Mouse (Mus musculus): ENCODE data around the gene Psmd5. TPM values are rescaled to one million over a fixed set of nuclear protein-coding genes. Genes with fewer than 3 reads are reported as not detected.

Gene Psmd5
- polyA plus RNA-seq, 1 experiment, result 65.7 TPM

DNA sequence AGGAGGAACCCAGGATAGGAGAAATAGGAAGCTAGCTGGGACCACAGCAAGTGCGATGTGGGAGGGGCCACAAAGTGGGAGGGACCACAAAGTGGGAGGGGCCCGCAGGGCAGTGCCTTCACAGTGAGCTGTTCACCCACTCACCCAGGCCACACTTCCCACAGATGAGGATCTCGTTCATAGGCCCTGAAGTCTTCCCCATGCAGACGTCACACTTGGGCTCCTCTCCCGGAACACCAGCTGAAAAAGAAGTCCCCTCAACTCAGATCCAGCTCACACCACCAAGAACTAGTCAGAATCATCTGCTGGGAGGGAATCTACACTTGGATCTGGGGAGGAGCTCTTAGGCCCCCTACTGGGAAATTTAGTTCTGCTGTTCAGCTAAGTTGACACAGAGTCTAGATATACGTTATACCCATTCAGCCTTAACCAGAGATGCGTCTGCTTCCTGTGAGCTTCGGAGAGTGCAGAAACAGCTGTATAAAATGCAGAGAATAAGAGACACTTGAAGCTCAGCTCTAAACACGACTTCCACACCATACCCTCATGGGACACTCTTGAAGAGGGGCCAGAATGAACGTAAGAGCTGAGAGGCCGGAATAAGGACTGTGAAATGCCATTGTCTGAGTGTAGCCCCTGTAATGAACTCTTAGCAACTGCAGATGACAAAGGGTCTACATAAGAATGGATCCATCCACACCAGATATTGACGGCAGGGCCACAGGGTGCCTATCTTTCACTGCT is 32.3 kb upstream of the Psmd5 start:
- H3K27ac ChIP-seq (ENCODE audit: insufficient read depth, low read length), result no peak overlapping the region
- H3K4me3 ChIP-seq (ENCODE audit: insufficient read depth, low read length), result no peak overlapping the region
- no peaks in the 10 kb centered on the region for H3K4me1 ChIP-seq (ENCODE audit: control insufficient read depth, insufficient read depth, low read length)
- TF ChIP-seq CTCF (IDR thresholded peaks at IDR 0.05; ENCODE audit: borderline replicate concordance, insufficient read depth, low read length) (no peak), POLR2A (IDR thresholded peaks at IDR 0.05; ENCODE audit: low read depth, low read length) (no peak)

DNA sequence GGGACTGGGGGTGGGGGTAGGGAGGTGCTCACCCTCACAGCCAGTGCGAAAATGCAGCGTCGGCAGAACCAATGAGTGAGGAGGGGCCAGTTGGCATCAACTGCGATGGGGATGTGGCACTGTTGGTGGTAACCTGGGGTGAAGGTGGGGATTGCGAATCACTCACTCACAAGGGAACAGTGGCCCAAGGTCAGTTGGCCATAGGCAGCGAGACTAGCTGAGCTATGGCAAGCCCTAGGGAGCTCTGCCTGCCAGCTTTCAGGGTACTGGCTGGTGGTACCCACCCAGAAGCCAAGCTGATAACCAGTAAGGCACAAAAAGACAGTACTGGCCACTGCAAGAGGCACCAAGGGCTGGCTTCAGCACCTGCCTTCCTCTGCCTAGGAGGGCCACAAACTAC is 31.7 kb upstream of the Psmd5 start:
- TF ChIP-seq POLR2A (IDR thresholded peaks at IDR 0.05; ENCODE audit: low read depth, low read length) (no peak), CTCF (IDR thresholded peaks at IDR 0.05; ENCODE audit: borderline replicate concordance, insufficient read depth, low read length) (no peak)
- Histone ChIP-seq H3K4me1 (ENCODE audit: control insufficient read depth, insufficient read depth, low read length) (no peaks in the 10 kb centered on the region), H3K4me3 (ENCODE audit: insufficient read depth, low read length) (no peak overlapping the region), H3K27ac (ENCODE audit: insufficient read depth, low read length) (no peak overlapping the region)

DNA sequence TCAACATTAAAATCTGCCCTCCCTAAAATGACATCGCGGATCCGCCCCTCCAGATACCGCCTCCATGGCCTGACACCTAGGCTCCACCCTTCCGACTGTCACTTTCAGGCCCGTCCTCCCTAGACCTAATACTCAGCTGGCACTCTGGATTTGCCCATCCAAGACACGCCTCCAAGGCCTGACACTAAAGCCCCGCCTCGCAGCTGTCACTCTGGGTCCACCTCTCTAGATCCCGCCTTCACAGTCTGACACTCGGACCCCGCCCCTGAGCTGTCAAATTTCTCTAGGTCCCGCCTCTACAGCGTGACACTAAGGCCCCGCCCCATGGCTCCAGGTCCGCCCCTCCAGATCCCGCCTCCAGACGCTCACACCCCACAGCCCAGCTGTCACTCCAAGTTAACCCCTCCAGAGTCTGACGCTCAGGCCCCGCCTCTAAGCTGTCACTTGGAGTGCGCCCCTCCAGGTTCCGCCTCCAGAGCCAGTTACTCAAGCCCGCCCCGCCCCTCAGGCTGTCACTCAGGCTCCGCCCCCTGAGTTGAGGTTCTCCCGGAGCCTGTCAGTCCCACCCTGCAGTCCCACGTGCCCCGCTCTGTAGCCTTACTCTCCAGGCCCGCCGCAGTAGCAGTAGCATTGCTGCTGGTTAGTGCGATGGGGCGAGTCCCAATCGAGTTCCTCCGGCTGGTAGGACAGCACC is 30.2 kb upstream of the Psmd5 start:
- no peak overlapping the region for H3K27ac ChIP-seq (ENCODE audit: insufficient read depth, low read length)
- H3K4me3 ChIP-seq (ENCODE audit: insufficient read depth, low read length), result no peak overlapping the region
- TF ChIP-seq POLR2A (IDR thresholded peaks at IDR 0.05; ENCODE audit: low read depth, low read length) (peak; percentile 66), CTCF (IDR thresholded peaks at IDR 0.05; ENCODE audit: borderline replicate concordance, insufficient read depth, low read length) (no peak)
- H3K4me1 ChIP-seq (ENCODE audit: control insufficient read depth, insufficient read depth, low read length), result no peaks in the 10 kb centered on the region

DNA sequence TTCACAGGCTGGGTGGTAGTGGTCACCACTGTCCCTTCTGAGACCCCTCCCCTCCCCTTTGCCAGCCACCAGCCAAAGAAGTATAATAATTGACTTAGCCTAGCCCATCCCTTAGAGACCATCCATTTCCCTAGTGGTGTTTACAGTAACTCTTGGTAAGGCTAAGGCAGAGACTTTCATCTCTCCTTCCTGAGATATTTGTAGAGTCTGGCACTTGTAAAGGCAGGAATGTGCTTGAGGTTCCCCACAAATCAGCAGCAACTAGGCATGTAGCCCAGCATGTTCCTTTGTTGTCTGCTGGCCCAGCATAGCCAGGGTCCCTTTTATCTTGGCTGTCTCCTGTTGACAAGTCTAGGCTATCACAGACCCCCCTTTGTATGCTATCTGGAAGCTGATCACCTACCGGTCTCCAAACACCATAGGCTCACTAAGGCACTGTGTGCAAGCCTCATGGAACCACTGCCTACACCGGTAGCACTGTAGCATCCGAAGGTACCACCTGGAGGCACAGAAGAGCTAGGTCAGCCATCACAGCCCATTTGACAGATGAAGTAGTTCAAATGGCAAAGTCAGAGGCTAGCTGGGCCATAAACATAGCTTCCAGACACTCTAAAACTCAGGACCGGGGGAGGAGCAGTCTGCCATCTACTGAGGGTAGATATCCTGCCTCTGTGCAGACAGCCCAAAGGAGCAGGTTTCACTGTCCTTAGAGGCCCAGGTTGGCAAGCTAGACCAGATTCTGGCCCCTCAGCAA is 29.1 kb upstream of the Psmd5 start:
- H3K4me3 ChIP-seq (ENCODE audit: insufficient read depth, low read length), result no peak overlapping the region
- H3K4me1 ChIP-seq (ENCODE audit: control insufficient read depth, insufficient read depth, low read length), result no peaks in the 10 kb centered on the region
- H3K27ac ChIP-seq (ENCODE audit: insufficient read depth, low read length), result no peak overlapping the region; the same call in 1 of the 2 replicates
- no peak for TF ChIP-seq CTCF (IDR thresholded peaks at IDR 0.05; ENCODE audit: borderline replicate concordance, insufficient read depth, low read length)
- TF ChIP-seq POLR2A (IDR thresholded peaks at IDR 0.05; ENCODE audit: low read depth, low read length), result no peak

DNA sequence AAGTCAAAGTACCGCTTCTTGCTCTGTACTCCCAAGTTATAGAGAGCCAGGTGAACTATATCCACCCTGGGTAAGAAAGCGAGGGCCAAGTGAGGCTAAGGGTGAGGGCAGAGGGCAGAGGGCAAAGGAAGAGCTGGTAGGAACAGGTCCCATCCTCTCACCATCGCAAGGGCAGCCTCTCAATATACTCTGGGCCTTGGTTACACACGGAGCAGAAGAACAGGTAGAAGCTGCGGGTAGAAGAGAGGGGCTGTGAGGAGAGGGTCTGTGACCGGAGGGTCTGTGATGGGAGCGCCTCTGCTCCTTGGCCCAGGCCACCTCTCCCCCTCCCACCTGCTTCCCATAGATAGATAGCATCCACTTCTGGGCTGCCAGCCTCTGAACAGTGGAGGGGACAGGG is 28.4 kb upstream of the Psmd5 start:
- no peak overlapping the region for H3K4me3 ChIP-seq (ENCODE audit: insufficient read depth, low read length)
- no peak overlapping the region for H3K27ac ChIP-seq (ENCODE audit: insufficient read depth, low read length)
- TF ChIP-seq POLR2A (IDR thresholded peaks at IDR 0.05; ENCODE audit: low read depth, low read length) (no peak), CTCF (IDR thresholded peaks at IDR 0.05; ENCODE audit: borderline replicate concordance, insufficient read depth, low read length) (no peak)
- no peaks in the 10 kb centered on the region for H3K4me1 ChIP-seq (ENCODE audit: control insufficient read depth, insufficient read depth, low read length)

DNA sequence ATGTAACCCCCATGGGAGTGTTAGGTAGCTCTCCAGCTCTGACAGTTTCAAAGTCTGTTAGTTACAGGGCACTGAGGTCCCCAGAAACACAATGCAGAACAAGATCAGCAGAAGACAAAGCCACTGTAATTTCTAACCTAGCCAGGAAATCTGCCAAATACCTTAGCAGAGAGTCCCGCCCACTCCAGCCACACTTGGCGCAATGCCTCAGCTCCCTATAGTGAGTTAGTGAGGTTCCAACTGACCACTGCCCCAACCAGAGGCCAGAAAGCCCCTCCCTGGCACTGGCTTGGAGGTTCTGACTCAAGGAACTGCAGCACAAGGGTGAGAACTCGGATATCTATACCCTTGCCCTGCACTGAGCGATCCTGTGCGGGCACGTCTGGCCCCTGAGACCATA is 28.0 kb upstream of the Psmd5 start:
- Histone ChIP-seq H3K27ac (ENCODE audit: insufficient read depth, low read length) (no peak overlapping the region), H3K4me1 (ENCODE audit: control insufficient read depth, insufficient read depth, low read length) (no peaks in the 10 kb centered on the region), H3K4me3 (ENCODE audit: insufficient read depth, low read length) (no peak overlapping the region)
- TF ChIP-seq CTCF (IDR thresholded peaks at IDR 0.05; ENCODE audit: borderline replicate concordance, insufficient read depth, low read length) (no peak), POLR2A (IDR thresholded peaks at IDR 0.05; ENCODE audit: low read depth, low read length) (no peak)

DNA sequence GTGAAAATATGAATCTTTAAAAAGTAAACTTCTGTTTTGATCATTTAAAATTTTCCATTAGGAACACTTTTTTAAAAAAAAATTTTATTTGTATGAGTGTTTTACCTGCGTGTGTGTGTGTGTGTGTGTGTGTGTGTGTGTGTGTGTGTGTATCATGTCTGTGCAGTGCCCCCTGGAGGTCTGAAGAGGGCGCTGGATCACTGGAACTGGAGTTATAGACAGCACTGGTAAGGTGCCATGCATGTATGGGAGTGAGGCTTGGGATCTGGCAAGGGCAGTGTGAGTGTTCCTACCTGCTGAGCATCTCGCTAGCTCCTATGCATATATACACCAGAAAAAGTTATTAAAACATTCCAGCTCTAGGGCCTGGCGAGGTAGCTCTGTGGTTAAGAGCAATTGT is 27.0 kb upstream of the Psmd5 start:
- TF ChIP-seq POLR2A (IDR thresholded peaks at IDR 0.05; ENCODE audit: low read depth, low read length), result no peak
- no peak for TF ChIP-seq CTCF (IDR thresholded peaks at IDR 0.05; ENCODE audit: borderline replicate concordance, insufficient read depth, low read length)
- no peak overlapping the region for H3K27ac ChIP-seq (ENCODE audit: insufficient read depth, low read length)
- H3K4me1 ChIP-seq (ENCODE audit: control insufficient read depth, insufficient read depth, low read length), result no peaks in the 10 kb centered on the region
- H3K4me3 ChIP-seq (ENCODE audit: insufficient read depth, low read length), result no peak overlapping the region

DNA sequence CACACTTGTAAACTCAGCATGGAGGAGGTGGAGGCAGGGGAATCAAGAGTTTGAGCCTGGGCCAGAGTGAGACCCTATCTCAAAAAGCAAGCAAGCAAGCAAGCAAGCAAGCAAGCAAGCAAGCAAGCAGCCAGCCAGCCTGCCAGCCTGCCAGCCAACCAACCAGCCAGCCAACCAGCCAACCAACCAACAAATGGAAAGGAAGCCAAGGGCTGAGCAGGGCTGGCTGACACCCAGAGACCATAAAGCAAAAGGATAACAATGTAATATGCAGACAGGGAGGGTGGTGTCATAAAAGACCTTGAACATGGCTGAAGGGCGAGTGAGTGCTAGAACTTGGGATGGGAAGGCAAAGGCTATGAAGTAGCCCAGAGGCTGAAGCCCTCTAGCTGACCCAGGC is 25.6 kb upstream of the Psmd5 start:
- H3K27ac ChIP-seq (ENCODE audit: insufficient read depth, low read length), result no peak overlapping the region
- TF ChIP-seq CTCF (IDR thresholded peaks at IDR 0.05; ENCODE audit: borderline replicate concordance, insufficient read depth, low read length) (no peak), POLR2A (IDR thresholded peaks at IDR 0.05; ENCODE audit: low read depth, low read length) (no peak)
- H3K4me1 ChIP-seq (ENCODE audit: control insufficient read depth, insufficient read depth, low read length), result no peaks in the 10 kb centered on the region
- no peak overlapping the region for H3K4me3 ChIP-seq (ENCODE audit: insufficient read depth, low read length)

DNA sequence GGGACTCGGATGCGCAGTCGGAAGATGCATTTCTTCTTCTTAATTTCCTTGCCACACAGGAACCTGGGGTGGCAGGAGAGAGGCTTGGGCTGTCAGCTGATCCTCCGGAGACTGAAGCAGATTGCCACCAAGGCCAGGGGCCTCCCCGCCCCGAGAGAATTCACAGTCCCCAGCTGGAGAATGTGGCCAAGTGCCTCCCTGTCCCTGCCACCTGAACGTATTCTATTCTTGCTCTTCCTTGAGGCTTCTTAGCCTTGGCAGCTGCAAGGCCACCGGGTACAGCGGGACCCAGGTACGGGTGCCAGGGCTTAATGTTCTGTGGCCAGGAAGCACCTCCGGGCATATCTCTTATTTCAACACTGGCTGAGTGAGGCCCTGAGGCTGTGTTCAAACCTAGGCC is 24.9 kb upstream of the Psmd5 start:
- no peak overlapping the region for H3K4me3 ChIP-seq (ENCODE audit: insufficient read depth, low read length)
- no peak overlapping the region for H3K27ac ChIP-seq (ENCODE audit: insufficient read depth, low read length)
- no peaks in the 10 kb centered on the region for H3K4me1 ChIP-seq (ENCODE audit: control insufficient read depth, insufficient read depth, low read length)
- TF ChIP-seq POLR2A (IDR thresholded peaks at IDR 0.05; ENCODE audit: low read depth, low read length) (no peak), CTCF (IDR thresholded peaks at IDR 0.05; ENCODE audit: borderline replicate concordance, insufficient read depth, low read length) (no peak)

DNA sequence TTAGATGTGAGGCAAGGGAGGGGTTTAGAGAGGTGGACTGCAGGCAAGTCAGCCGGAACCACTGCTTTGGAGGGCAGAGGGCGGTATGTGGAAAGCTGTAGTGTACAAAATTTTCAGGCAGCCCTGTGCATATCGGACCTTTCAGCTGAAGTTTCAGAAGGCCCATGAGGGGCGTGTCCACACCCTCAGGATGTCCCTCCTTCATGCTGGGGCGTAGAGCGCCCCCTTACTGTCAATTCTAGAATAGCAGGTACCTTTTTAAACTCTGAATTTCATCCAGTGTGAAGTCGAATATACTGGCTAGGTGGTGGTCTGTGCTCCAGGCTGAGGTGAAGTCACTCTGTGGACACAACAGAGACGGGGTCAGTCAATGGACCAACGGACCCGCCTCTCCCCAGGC is 23.1 kb upstream of the Psmd5 start:
- TF ChIP-seq CTCF (IDR thresholded peaks at IDR 0.05; ENCODE audit: borderline replicate concordance, insufficient read depth, low read length), result peak; percentile 20; the same call in 1 of the 2 replicates
- no peak for TF ChIP-seq POLR2A (IDR thresholded peaks at IDR 0.05; ENCODE audit: low read depth, low read length)
- Histone ChIP-seq H3K4me1 (ENCODE audit: control insufficient read depth, insufficient read depth, low read length) (no peaks in the 10 kb centered on the region), H3K4me3 (ENCODE audit: insufficient read depth, low read length) (no peak overlapping the region), H3K27ac (ENCODE audit: insufficient read depth, low read length) (no peak overlapping the region)
